In the genomic region with DNA sequence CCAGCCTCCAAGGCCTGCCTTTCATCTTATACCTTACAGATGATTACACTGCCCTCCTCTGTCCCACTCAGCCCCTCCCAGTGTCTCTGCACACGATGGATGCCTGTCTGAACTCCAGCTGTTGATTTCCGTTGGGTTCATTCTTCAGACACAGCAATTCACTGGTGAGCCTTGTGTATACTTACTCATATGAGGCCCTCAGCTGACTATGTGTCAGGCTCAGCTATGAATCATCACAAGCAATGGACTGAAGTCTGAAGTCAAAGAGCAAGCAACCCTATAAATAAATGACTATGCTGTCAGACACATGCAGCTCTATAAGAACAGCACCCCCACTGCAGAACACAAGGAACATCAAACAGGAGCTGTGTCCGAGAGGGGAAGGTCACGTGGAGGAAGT, we compare ENCODE assay signal across 20 mouse cellular contexts.
DNase-seq lines count a peak whose midpoint lies in the region; ATAC-seq and TF ChIP-seq lines count a peak whose summit lies in the region.
"Had no signal": no experiment of that assay in that cellular context is flagged by ENCODE, and none has a peak within 500 bp of the region (broad histone marks: within the 10 kb centered on the region; RNA-seq: fewer than 3 reads in every experiment).

No protein-coding gene starts in this region.

- H3K9ac ChIP-seq in kidney, postnatal 0 days (ENCODE audit: low read depth, low read length) = no peak overlapping the region
- H3K9ac ChIP-seq: embryonic facial prominence, embryonic 13.5 days; hindbrain, embryonic 13.5 days; limb, embryonic 12.5 days; liver, embryonic 14.5 days had no signal

- no peaks in the 10 kb centered on the region for H3K9me3 ChIP-seq in kidney, postnatal 0 days (replicated peaks; ENCODE audit: low read length)
- H3K9me3 ChIP-seq: embryonic facial prominence, embryonic 13.5 days; forebrain, embryonic 10.5 days; hindbrain, embryonic 13.5 days; limb, embryonic 12.5 days; megakaryocyte, embryonic 14.5 days had no signal

- TF ChIP-seq CTCF in kidney, postnatal 0 days (IDR thresholded peaks at IDR 0.05; ENCODE audit: low read depth) = no peak

- peak; percentile 79 for ATAC-seq in kidney, postnatal 0 days (replicated peaks; ENCODE audit: low FRiP score, low read depth)
- ATAC-seq in inflammation-experienced regulatory T-cells, adult 6 months = peak; percentile 32
- no peak for ATAC-seq in megakaryocyte, adult 5-6 weeks (ENCODE audit: poor library complexity, severe bottlenecking)
- ATAC-seq: lung, postnatal 0 days; midbrain, embryonic 16.5 days had no signal

- 67% methylated on average over 4 of the region's 4 CpGs for WGBS in kidney, postnatal 0 days

- no peaks in the 10 kb centered on the region for H3K36me3 ChIP-seq in kidney, postnatal 0 days (ENCODE audit: insufficient read depth, low read length)

- no peak overlapping the region for H3K27ac ChIP-seq in kidney, postnatal 0 days
- H3K27ac ChIP-seq: embryonic facial prominence, embryonic 13.5 days; forebrain, embryonic 10.5 days; hindbrain, embryonic 13.5 days; left cerebral cortex, adult 2 months; limb, embryonic 12.5 days; liver, embryonic 14.5 days had no signal

- intact Hi-C loops in left cerebral cortex, postnatal 36 days (cut with DNase I) = loop anchor here (5.0 kb wide), 1 partner anchor 327 kb away; no protein-coding TSS in a partner anchor

- no peaks in the 10 kb centered on the region for H3K4me1 ChIP-seq in kidney, postnatal 0 days (replicated peaks; ENCODE audit: insufficient read depth, low read length)
- H3K4me1 ChIP-seq: embryonic facial prominence, embryonic 13.5 days; forebrain, embryonic 10.5 days; hindbrain, embryonic 13.5 days; limb, embryonic 12.5 days had no signal

- H3K4me2 ChIP-seq in kidney, postnatal 0 days (ENCODE audit: low read length) = no peak overlapping the region
- H3K4me2 ChIP-seq: embryonic facial prominence, embryonic 13.5 days; hindbrain, embryonic 13.5 days; limb, embryonic 12.5 days had no signal

- H3K27me3 ChIP-seq in kidney, postnatal 0 days (ENCODE audit: insufficient read depth, low read length) = no peaks in the 10 kb centered on the region
- H3K27me3 ChIP-seq: embryonic facial prominence, embryonic 13.5 days; hindbrain, embryonic 13.5 days; limb, embryonic 12.5 days; megakaryocyte, embryonic 14.5 days had no signal

- H3K4me3 ChIP-seq in kidney, postnatal 0 days (replicated peaks; ENCODE audit: low read depth, low read length) = no peak overlapping the region
- H3K4me3 ChIP-seq: embryonic facial prominence, embryonic 13.5 days; forebrain, embryonic 10.5 days; hindbrain, embryonic 13.5 days; left cerebral cortex, adult 2 months; limb, embryonic 12.5 days; megakaryocyte, embryonic 14.5 days had no signal

- DNase-seq in kidney, postnatal 0 days (ENCODE audit: low spot score) = peak; percentile 47
- DNase-seq in kidney, adult 8-10 months = no peak
- peak; percentile 44 for DNase-seq in Muller cell, postnatal 12 days (ENCODE audit: inconsistent ontology term)
- DNase-seq in left cerebral cortex, postnatal 36 days (ENCODE audit: low spot score in 2 of 2) = no peak
- DNase-seq in heart, adult 9 months (ENCODE audit: low spot score in 2 of 2) = no peak
- DNase-seq: cerebellum, adult 18-20 months; gastrocnemius, postnatal 10 days; kidney, adult 2 months; thymus, adult 2 months had no signal

Comparison
In these comparisons a context has a peak if more than half of its experiments do, and no peak if none do; other contexts are left out.
1. DNase-seq: peak in kidney, postnatal 0 days (single experiment) and Muller cell, postnatal 12 days (single experiment); none in kidney, adult 8-10 months (0 of 2), left cerebral cortex, postnatal 36 days (0 of 2) and heart, adult 9 months (0 of 2).